Mouse (Mus musculus) embryo, embryonic 10.5 days (tissue): ENCODE results near the gene Ier3.

ENCODE experiments used
- DNase-seq: peaks from one replicate; pipeline ENCODE4 v3.0.0-alpha.2; 2015; ENCODE audit warnings: low spot score

Ier3 gene

GRCm38 (mm10) chr17:35868165-35868820 is 46.8 kb downstream of the Ier3 start:
- DNase-seq, result no peak

- DNase-seq, result no peak
Measured at GRCm38 (mm10) chr17:35868961-35869345, 47.5 kb downstream of the Ier3 start.

- DNase-seq, result peak; percentile 72
Measured at GRCm38 (mm10) chr17:35869346-35870067, 48.0 kb downstream of the Ier3 start.

- peak; percentile 29 for DNase-seq
Measured at GRCm38 (mm10) chr17:35870151-35870883, 48.8 kb downstream of the Ier3 start.

- peak; percentile 33 for DNase-seq
Measured at GRCm38 (mm10) chr17:35870884-35871696, 49.6 kb downstream of the Ier3 start.
